21 mouse cellular contexts compared by ENCODE assay signal in the genomic region with DNA sequence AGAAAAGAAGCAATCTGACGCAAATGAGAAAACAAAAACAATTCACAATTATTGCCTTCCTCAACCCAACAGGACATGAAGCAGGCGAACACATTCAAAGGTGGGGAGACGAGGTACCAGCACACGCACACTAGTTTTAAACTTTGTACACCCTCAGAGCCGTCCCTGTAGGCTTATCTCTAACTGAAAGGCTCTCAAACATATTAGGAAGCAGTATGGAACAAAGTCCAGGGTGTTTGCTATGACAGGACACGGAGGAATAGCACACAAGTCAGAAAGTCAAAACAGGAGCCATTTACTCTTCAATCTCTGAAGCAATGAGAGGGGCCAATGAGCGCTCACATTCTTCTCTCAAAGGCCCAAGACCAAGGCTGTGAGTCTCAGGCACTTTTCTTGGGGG.
"Had no signal": no experiment of that assay in that cellular context is flagged by ENCODE, and none has a peak within 500 bp of the region (broad histone marks: within the 10 kb centered on the region; RNA-seq: fewer than 3 reads in every experiment).

No protein-coding gene starts in this region.

- H3K9ac ChIP-seq: limb, embryonic 12.5 days; limb, embryonic 15.5 days; lung, embryonic 15.5 days; neural tube, embryonic 12.5 days; neural tube, embryonic 15.5 days; stomach, embryonic 15.5 days had no signal

- H3K9me3 ChIP-seq: limb, embryonic 12.5 days; limb, embryonic 15.5 days; lung, embryonic 15.5 days; megakaryocyte, embryonic 14.5 days; midbrain, embryonic 10.5 days; neural tube, embryonic 12.5 days; neural tube, embryonic 15.5 days; stomach, embryonic 15.5 days had no signal

- H3K36me3 ChIP-seq: limb, embryonic 15.5 days; lung, embryonic 15.5 days; stomach, embryonic 15.5 days had no signal

- H3K4me3 ChIP-seq: limb, embryonic 12.5 days; limb, embryonic 15.5 days; lung, embryonic 15.5 days; megakaryocyte, embryonic 14.5 days; midbrain, embryonic 10.5 days; neural tube, embryonic 12.5 days; neural tube, embryonic 15.5 days; stomach, embryonic 15.5 days had no signal

- H3K27ac ChIP-seq: limb, embryonic 12.5 days; limb, embryonic 15.5 days; lung, embryonic 15.5 days; midbrain, embryonic 10.5 days; neural tube, embryonic 12.5 days; neural tube, embryonic 15.5 days; stomach, embryonic 15.5 days had no signal

- H3K4me2 ChIP-seq: limb, embryonic 12.5 days; limb, embryonic 15.5 days; lung, embryonic 15.5 days; neural tube, embryonic 12.5 days; neural tube, embryonic 15.5 days; stomach, embryonic 15.5 days had no signal

- H3K27me3 ChIP-seq: limb, embryonic 12.5 days; limb, embryonic 15.5 days; lung, embryonic 15.5 days; megakaryocyte, embryonic 14.5 days; neural tube, embryonic 12.5 days; neural tube, embryonic 15.5 days; stomach, embryonic 15.5 days had no signal

- DNase-seq: kidney, adult 18-20 months; kidney, adult 9 months; kidney, postnatal 14 days; kidney, postnatal 4 days; left cerebral cortex, postnatal 4 days; lung, adult 18-20 months; lung, postnatal 10 days; lung, postnatal 36 days; midbrain, embryonic 14.5 days; right cerebral cortex, adult 18-20 months; right cerebral cortex, postnatal 14 days; right cerebral cortex, postnatal 4 days; thymus, postnatal 25 days had no signal

- H3K4me1 ChIP-seq: megakaryocyte, embryonic 14.5 days; neural tube, embryonic 12.5 days had no signal
